Mouse (Mus musculus) C3H10T1/2 (cell line): ENCODE results near the gene Fbxo7. TPM values are rescaled to one million over a fixed set of nuclear protein-coding genes. Genes with fewer than 3 reads are reported as not detected.

Experiments
- polyA plus RNA-seq, 2 experiments: library from polyadenylated mRNA; unstranded; fragments of >200 nt; fragmentation: generic; extraction: Trizol; gene quantifications; one replicate each; pipeline ENCODE4 v1.2.1; 2012; ENCODE audit warnings: missing spikeins in 2 of 2

Gene Fbxo7
- 10 to 100 TPM; 10.0 to 21.2 TPM for polyA plus RNA-seq

DNA sequence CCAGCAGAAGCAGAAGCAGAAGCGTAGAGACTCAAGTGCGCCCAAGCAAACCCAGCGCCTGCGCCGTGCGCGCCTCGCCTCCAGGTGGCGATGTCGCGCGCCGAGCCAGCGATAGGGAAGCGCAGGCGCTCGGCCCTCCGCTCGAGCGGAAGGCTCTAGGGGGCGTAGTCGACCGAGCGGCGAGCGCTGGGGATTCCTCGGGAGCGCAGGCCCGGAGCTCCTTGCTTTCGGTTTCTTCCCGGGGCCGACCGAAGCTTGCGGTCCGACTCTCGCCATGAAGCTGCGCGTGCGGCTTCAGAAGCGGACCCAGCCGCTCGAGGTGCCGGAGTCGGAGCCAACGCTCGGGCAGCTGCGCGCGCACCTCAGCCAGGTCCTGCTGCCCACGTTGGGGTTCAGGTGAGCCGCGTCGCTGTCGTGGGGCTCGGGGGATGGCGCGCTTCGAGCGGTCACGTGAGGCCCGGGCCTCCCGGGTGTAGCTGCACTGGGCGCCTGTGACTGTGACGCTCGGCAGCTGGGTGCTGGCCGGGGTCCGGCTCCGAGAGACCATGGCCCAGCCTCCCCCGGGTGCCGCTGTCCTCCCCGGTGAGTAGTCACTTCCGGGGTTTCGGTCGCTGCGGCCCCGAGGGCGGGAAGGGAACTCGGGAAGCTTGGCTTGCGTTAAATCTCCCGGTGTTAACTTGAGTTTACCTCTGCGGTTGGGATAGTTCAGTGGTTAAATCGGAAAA lies at the start of gene Fbxo7:
TSS of gene Fbxo7 (plus strand) at position 224 of the 725 bp plus-strand sequence.

DNA sequence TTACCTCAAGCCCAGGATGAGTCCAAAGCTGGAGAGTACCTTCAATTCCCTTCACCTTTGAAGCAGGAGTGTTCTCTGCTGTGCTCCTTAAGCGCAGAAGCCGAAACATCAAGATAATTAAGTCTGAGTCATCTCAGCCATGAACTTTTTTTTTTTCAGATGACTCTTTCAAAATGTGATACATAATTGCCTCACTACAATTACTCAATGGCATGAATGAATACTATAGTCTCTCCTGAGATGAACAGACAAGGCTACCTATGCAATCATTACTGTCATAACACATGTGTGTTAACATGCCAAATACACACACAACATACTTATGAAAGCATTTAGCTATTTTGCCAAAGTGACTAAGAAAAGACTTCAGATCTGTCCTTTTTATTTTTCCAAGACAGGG lies 10.0 kb upstream of the Fbxo7 start, which contains the start of gene Bpifc:
TSS of gene Bpifc (minus strand) at position 115 of the 400 bp plus-strand sequence.

Other genes starting within 250 kb of the Fbxo7 start
- gene Pwp1, start 192.5 kb upstream of the Fbxo7 start, polyA plus RNA-seq, result 10 to 100 TPM in 1 of 2 experiments, 1 to 10 TPM in 1; 9.8 to 20.6 TPM
- 10 to 100 TPM in 1 of 2 experiments, 1 to 10 TPM in 1; 3.5 to 11.0 TPM for gene Prdm4, start 104.8 kb upstream of the Fbxo7 start, polyA plus RNA-seq
- not detected for gene Ascl4, start 94.3 kb upstream of the Fbxo7 start, polyA plus RNA-seq
- 100 to 1,000 TPM; 120 to 176 TPM for gene Rtcb, start 64.1 kb upstream of the Fbxo7 start, polyA plus RNA-seq
- under 1 TPM in 1 of 2 experiments, not detected in 1; 0.01 TPM for gene Bpifc, start 10.1 kb upstream of the Fbxo7 start, polyA plus RNA-seq